ENCODE assay signal across 9 mouse cellular contexts in genomic region chr5:92112175-92112574, GRCm38 (mm10). TPM values are rescaled to one million over a fixed set of nuclear protein-coding genes. Genes with fewer than 3 reads are reported as not detected.
DNase-seq lines count a peak whose midpoint lies in the region; ATAC-seq and TF ChIP-seq lines count a peak whose summit lies in the region.
"Had no signal": no experiment of that assay in that cellular context is flagged by ENCODE, and none has a peak within 500 bp of the region (broad histone marks: within the 10 kb centered on the region; RNA-seq: fewer than 3 reads in every experiment).

No protein-coding gene starts in this region.

- no peak for ATAC-seq in megakaryocyte, adult 5-6 weeks (ENCODE audit: poor library complexity, severe bottlenecking)
- no peak for ATAC-seq in liver, embryonic 11.5 days (replicated peaks; ENCODE audit: low FRiP score)
- ATAC-seq in stomach, embryonic 16.5 days (ENCODE audit: insufficient read depth, low FRiP score) = no peak

- no peak overlapping the region for H3K9ac ChIP-seq in liver, embryonic 11.5 days (ENCODE audit: low read depth, low read length)
- H3K9ac ChIP-seq in stomach, embryonic 16.5 days (ENCODE audit: low read length) = no peak overlapping the region; the same call in 1 of the 2 replicates

- peaks cover 31% of the 10 kb centered on the region for H3K27me3 ChIP-seq in megakaryocyte, embryonic 14.5 days (replicated peaks)
- H3K27me3 ChIP-seq in liver, embryonic 11.5 days (replicated peaks; ENCODE audit: control insufficient read depth, insufficient read depth, low read length) = 0 out of 2 replicates have a peak, but pooled peaks cover 4% of the 10 kb centered on the region
- H3K27me3 ChIP-seq in stomach, embryonic 16.5 days (ENCODE audit: control insufficient read depth, insufficient read depth, low read length) = no peaks in the 10 kb centered on the region

- 12% methylated on average over 6 of the region's 6 CpGs for WGBS in liver, embryonic 11.5 days
- 13% methylated on average over 6 of the region's 6 CpGs for WGBS in stomach, embryonic 16.5 days

- DNase-seq in gastrocnemius, adult 2 months = peak; percentile 28
- DNase-seq in gastrocnemius, postnatal 10 days = no peak
- no peak for DNase-seq in liver, embryonic 11.5 days (ENCODE audit: low spot score)
- no peak for DNase-seq in urinary bladder, postnatal 25 days (ENCODE audit: low spot score)
- DNase-seq in frontal cortex, postnatal 10 days (ENCODE audit: low spot score in 2 of 2) = no peak
- DNase-seq: B cell, adult 2 months had no signal

- TF ChIP-seq CTCF in gastrocnemius, adult 2 months (IDR thresholded peaks at IDR 0.05) = no peak

- peaks cover 22% of the 10 kb centered on the region for H3K4me1 ChIP-seq in megakaryocyte, embryonic 14.5 days
- H3K4me1 ChIP-seq in liver, embryonic 11.5 days (replicated peaks; ENCODE audit: control insufficient read depth, insufficient read depth, low read length) = peaks cover 15% of the 10 kb centered on the region
- H3K4me1 ChIP-seq in stomach, embryonic 16.5 days (ENCODE audit: control insufficient read depth, insufficient read depth, low read length) = peaks cover 7% of the 10 kb centered on the region; the same call in 1 of the 2 replicates

- H3K4me3 ChIP-seq in gastrocnemius, adult 2 months = peak overlapping the region; percentile 64
- H3K4me3 ChIP-seq in megakaryocyte, embryonic 14.5 days (replicated peaks) = peak overlapping the region; percentile 75
- H3K4me3 ChIP-seq in liver, embryonic 11.5 days (ENCODE audit: low read depth, low read length) = no peak overlapping the region
- peak overlapping the region; percentile 21 for H3K4me3 ChIP-seq in stomach, embryonic 16.5 days (replicated peaks; ENCODE audit: low read length)

- H3K36me3 ChIP-seq in megakaryocyte, embryonic 14.5 days (replicated peaks; ENCODE audit: low read length) = no peaks in the 10 kb centered on the region
- no peaks in the 10 kb centered on the region for H3K36me3 ChIP-seq in liver, embryonic 11.5 days (ENCODE audit: control insufficient read depth, insufficient read depth, low read length)
- no peaks in the 10 kb centered on the region for H3K36me3 ChIP-seq in stomach, embryonic 16.5 days (ENCODE audit: control insufficient read depth, insufficient read depth, low read length)

- H3K27ac ChIP-seq in gastrocnemius, adult 2 months = peak overlapping the region; percentile 68
- H3K27ac ChIP-seq in liver, embryonic 11.5 days (ENCODE audit: low read depth, low read length) = no peak overlapping the region
- no peak overlapping the region for H3K27ac ChIP-seq in stomach, embryonic 16.5 days (ENCODE audit: low read length)

- intact Hi-C loops in gastrocnemius, adult 2 months (cut with DNase I) = no loop called here

- peak overlapping the region; percentile 52 for H3K4me2 ChIP-seq in liver, embryonic 11.5 days
- peak overlapping the region; percentile 46 for H3K4me2 ChIP-seq in stomach, embryonic 16.5 days (ENCODE audit: low read depth, low read length)

- peaks cover 4% of the 10 kb centered on the region; the same call in 1 of the 2 replicates for H3K9me3 ChIP-seq in megakaryocyte, embryonic 14.5 days
- H3K9me3 ChIP-seq in liver, embryonic 11.5 days (ENCODE audit: control insufficient read depth, low read length) = no peaks in the 10 kb centered on the region
- H3K9me3 ChIP-seq in stomach, embryonic 16.5 days (replicated peaks; ENCODE audit: control insufficient read depth, low read length) = no peaks in the 10 kb centered on the region

RNA-seq across cellular contexts. Expression of gene Uso1, which starts 25.6 kb away (rescaled TPM):
- 10 to 100 TPM; 63.2 to 72.3 TPM for total RNA-seq in gastrocnemius, adult 2 months (2021)
- total RNA-seq in gastrocnemius, postnatal 10 days (2021) = 10 to 100 TPM; 63.0 to 68.2 TPM
- polyA plus RNA-seq in megakaryocyte, embryonic 14.5 days (2012; ENCODE audit: insufficient read depth, low replicate concordance) = 24.1 and 49.3 TPM in 2 replicates
- 55.8 and 56.5 TPM in 2 replicates for total RNA-seq in megakaryocyte, adult 5-6 weeks (2015)
- total RNA-seq in megakaryocyte, adult 5-6 weeks (2017) = 20.9 and 29.7 TPM in 2 replicates
- 24.1 and 26.9 TPM in 2 replicates for polyA plus RNA-seq in liver, embryonic 11.5 days (2014; fragmentation: Nextera tagmentation; extraction: Ambion mirVana)
- 46.8 and 50.7 TPM in 2 replicates for polyA plus RNA-seq in stomach, embryonic 16.5 days (2015; fragmentation: Nextera tagmentation; extraction: Ambion mirVana)

RNA-seq across cellular contexts. Expression of gene G3bp2, which starts 28.7 kb away (rescaled TPM):
- total RNA-seq in gastrocnemius, adult 2 months (2021) = 10 to 100 TPM; 49.1 to 73.5 TPM
- total RNA-seq in gastrocnemius, postnatal 10 days (2021) = 10 to 100 TPM; 57.9 to 59.4 TPM
- polyA plus RNA-seq in megakaryocyte, embryonic 14.5 days (2012; ENCODE audit: insufficient read depth, low replicate concordance) = 3.8 and 11.5 TPM in 2 replicates
- total RNA-seq in megakaryocyte, adult 5-6 weeks (2015) = 79.8 and 83.1 TPM in 2 replicates
- 107 and 112 TPM in 2 replicates for total RNA-seq in megakaryocyte, adult 5-6 weeks (2017)
- 127 and 143 TPM in 2 replicates for polyA plus RNA-seq in liver, embryonic 11.5 days (2014; fragmentation: Nextera tagmentation; extraction: Ambion mirVana)
- 141 and 146 TPM in 2 replicates for polyA plus RNA-seq in stomach, embryonic 16.5 days (2015; fragmentation: Nextera tagmentation; extraction: Ambion mirVana)
